Mouse (Mus musculus): ENCODE results near the gene Trank1. TPM values are rescaled to one million over a fixed set of nuclear protein-coding genes. Genes with fewer than 3 reads are reported as not detected.

Gene Trank1
- total and polyA plus RNA-seq, 3 experiments, result 0.13 to 0.66 (median 0.34) TPM

- DNase-seq (ENCODE audit: extremely low read depth), result no peak
- in situ Hi-C loops (cut with MboI; ENCODE audit: low pct_ligation_motif_present, low pct_unique_long_range_greater_than_20kb, low sequenced_read_pairs), result no loop called here
- Histone ChIP-seq H3K9ac (ENCODE audit: insufficient read depth, low read depth) (no peak overlapping the region), H3K36me3 (replicated peaks in 1 of 2; ENCODE audit: control insufficient read depth in 1 of 2, insufficient read depth in 1 of 2, low read length in 1 of 2) (no peaks in the 10 kb centered on the region), H3K27me3 (replicated peaks) (no peaks in the 10 kb centered on the region), H3K9me3 (replicated peaks; ENCODE audit: low read length) (no peaks in the 10 kb centered on the region), H3K27ac (ENCODE audit: insufficient read depth, low read depth) (no peak overlapping the region), H3K79me2 (replicated peaks; ENCODE audit: control insufficient read depth, extremely low read depth, insufficient read depth, poor library complexity, severe bottlenecking) (no peaks in the 10 kb centered on the region), H3K4me1 (ENCODE audit: control insufficient read depth in 1 of 2, insufficient read depth in 2 of 2) (peaks cover 3 to 36% of the 10 kb centered on the region in 2 experiments), H3K4me2 (ENCODE audit: insufficient read depth, low read depth, poor library complexity, severe bottlenecking) (no peak overlapping the region), H3K4me3 (replicated peaks in 1 of 3; ENCODE audit: low read depth in 2 of 3, low read length in 2 of 3, poor library complexity in 1 of 3) (no peak overlapping the region)
- dilution Hi-C loops (cut with MboI; ENCODE audit: extremely low pct_ligation_motif_present, extremely low pct_unique_long_range_greater_than_20kb, low sequenced_read_pairs), result no loop called here
- TF ChIP-seq MAX (IDR thresholded peaks at IDR 0.05; ENCODE audit: low read length) (no peak), GABPA (IDR thresholded peaks at IDR 0.05; ENCODE audit: insufficient replicate concordance, low read depth, low read length) (no peak), HCFC1 (IDR thresholded peaks at IDR 0.05; ENCODE audit: low read depth, low read length) (no peak), PAX5 (IDR thresholded peaks at IDR 0.05; ENCODE audit: low read length) (no peak), ELF1 (IDR thresholded peaks at IDR 0.05; ENCODE audit: low read depth, low read length) (no peak), E2F4 (IDR thresholded peaks at IDR 0.05; ENCODE audit: insufficient replicate concordance, low read depth, low read length) (no peak), CTCF (conservative IDR thresholded peaks at IDR 0.05 in 1 of 2, IDR thresholded peaks at IDR 0.05 in 1 of 2; ENCODE audit: low read depth in 2 of 2, low read length in 2 of 2) (no peak), JUN (IDR thresholded peaks at IDR 0.05; ENCODE audit: insufficient read depth, low read depth, low read length) (no peak), JUND (conservative IDR thresholded peaks at IDR 0.05; ENCODE audit: low read depth, low read length) (no peak), NELFE (IDR thresholded peaks at IDR 0.05; ENCODE audit: low read depth, low read length) (no peak), TBP (conservative IDR thresholded peaks at IDR 0.05; ENCODE audit: low read depth, low read length) (no peak), TCF12 (IDR thresholded peaks at IDR 0.05; ENCODE audit: low read depth, low read length) (no peak)
Measured at GRCm38 (mm10) chr9:111381056-111382025, 69.8 kb downstream of the Trank1 start.

DNA sequence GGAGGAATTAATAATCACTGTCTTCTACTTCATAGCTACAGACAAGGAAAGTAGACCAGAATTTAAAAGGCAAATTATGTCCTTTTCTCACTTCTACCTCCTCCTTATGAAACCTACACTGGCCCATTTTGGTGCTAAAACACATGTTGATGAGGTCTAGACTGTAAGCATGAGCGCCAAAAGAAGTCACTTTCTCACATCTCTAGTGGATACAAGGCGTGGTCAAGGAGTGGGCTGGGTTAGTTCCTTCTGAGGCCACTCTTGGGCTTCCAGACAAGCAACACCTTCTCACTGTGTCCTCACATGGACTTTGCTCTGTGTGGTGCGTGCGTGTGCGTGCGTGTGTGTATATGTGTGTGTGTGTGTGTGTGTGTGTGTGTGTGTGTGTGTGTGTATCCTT lies 70.9 kb downstream of the Trank1 start:
- Histone ChIP-seq H3K9me3 (replicated peaks; ENCODE audit: low read length) (no peaks in the 10 kb centered on the region), H3K4me2 (ENCODE audit: insufficient read depth, low read depth, poor library complexity, severe bottlenecking) (no peak overlapping the region), H3K27me3 (replicated peaks) (no peaks in the 10 kb centered on the region), H3K4me1 (ENCODE audit: control insufficient read depth in 1 of 2, insufficient read depth in 2 of 2) (peaks cover 5 to 47% of the 10 kb centered on the region in 2 experiments), H3K79me2 (replicated peaks; ENCODE audit: control insufficient read depth, extremely low read depth, insufficient read depth, poor library complexity, severe bottlenecking) (no peaks in the 10 kb centered on the region), H3K4me3 (replicated peaks in 1 of 3; ENCODE audit: low read depth in 2 of 3, low read length in 2 of 3, poor library complexity in 1 of 3) (no peak overlapping the region), H3K9ac (ENCODE audit: insufficient read depth, low read depth) (no peak overlapping the region), H3K36me3 (replicated peaks in 1 of 2; ENCODE audit: control insufficient read depth in 1 of 2, insufficient read depth in 1 of 2, low read length in 1 of 2) (no peaks in the 10 kb centered on the region), H3K27ac (ENCODE audit: insufficient read depth, low read depth) (no peak overlapping the region)
- dilution Hi-C loops (cut with MboI; ENCODE audit: extremely low pct_ligation_motif_present, extremely low pct_unique_long_range_greater_than_20kb, low sequenced_read_pairs) (no loop called here), in situ Hi-C loops (cut with MboI; ENCODE audit: low pct_ligation_motif_present, low pct_unique_long_range_greater_than_20kb, low sequenced_read_pairs) (no loop called here)
- TF ChIP-seq HCFC1 (IDR thresholded peaks at IDR 0.05; ENCODE audit: low read depth, low read length), result no peak
- 0 out of 2 replicates have a peak, but pooled peaks have one; percentile 18 for TF ChIP-seq BHLHE40 (IDR thresholded peaks at IDR 0.05; ENCODE audit: low read depth, low read length)
- peak; percentile 20 for DNase-seq (ENCODE audit: extremely low read depth)
